ENCODE assay signal across 26 mouse cellular contexts in the genomic region with DNA sequence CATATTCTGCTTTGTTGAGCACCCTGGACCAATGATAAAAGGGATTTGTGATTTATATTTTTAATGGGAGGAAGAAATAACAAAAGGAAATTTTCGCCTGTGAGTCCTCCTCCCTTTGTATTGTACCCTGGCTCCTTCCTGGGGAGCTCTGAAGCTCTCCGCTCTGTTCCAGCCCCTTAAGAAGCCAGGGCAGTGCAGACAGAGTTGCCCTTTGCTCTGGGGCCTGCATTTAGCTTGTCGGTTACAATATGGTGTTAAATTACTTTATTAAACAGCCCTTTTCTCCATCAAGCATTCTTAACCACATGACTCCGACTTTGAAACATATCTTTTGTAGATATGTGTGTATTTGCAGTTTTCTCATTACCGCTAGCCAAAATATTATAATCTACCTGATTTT.
DNase-seq lines count a peak whose midpoint lies in the region; ATAC-seq lines count a peak whose summit lies in the region.
"Had no signal": no experiment of that assay in that cellular context is flagged by ENCODE, and none has a peak within 500 bp of the region (broad histone marks: within the 10 kb centered on the region; RNA-seq: fewer than 3 reads in every experiment).

No protein-coding gene starts in this region.

- no peak overlapping the region for H3K4me3 ChIP-seq in hindbrain, embryonic 11.5 days (ENCODE audit: low read depth, low read length)
- H3K4me3 ChIP-seq in hindbrain, embryonic 14.5 days (replicated peaks; ENCODE audit: low read length) = no peak overlapping the region
- H3K4me3 ChIP-seq in midbrain, embryonic 10.5 days = no peak overlapping the region
- H3K4me3 ChIP-seq in midbrain, embryonic 16.5 days (ENCODE audit: low read depth, low read length) = no peak overlapping the region
- H3K4me3 ChIP-seq in embryonic facial prominence, embryonic 14.5 days (ENCODE audit: low read depth, low read length) = no peak overlapping the region
- no peak overlapping the region for H3K4me3 ChIP-seq in limb, embryonic 12.5 days (replicated peaks)
- H3K4me3 ChIP-seq: embryonic facial prominence, embryonic 12.5 days; forebrain, embryonic 13.5 days; heart, adult 2 months; heart, embryonic 13.5 days; hindbrain, embryonic 15.5 days; limb, embryonic 13.5 days; liver, embryonic 12.5 days; midbrain, embryonic 12.5 days; neural tube, embryonic 12.5 days had no signal

- WGBS in hindbrain, embryonic 11.5 days = 26% methylated on average over 5 of the region's 5 CpGs
- WGBS in hindbrain, embryonic 14.5 days = 33% methylated on average over 5 of the region's 5 CpGs
- 25% methylated on average over 5 of the region's 5 CpGs for WGBS in midbrain, embryonic 10.5 days
- WGBS in midbrain, embryonic 16.5 days = 34% methylated on average over 5 of the region's 5 CpGs
- WGBS in embryonic facial prominence, embryonic 14.5 days = 47% methylated on average over 5 of the region's 5 CpGs
- WGBS in limb, embryonic 12.5 days = 34% methylated on average over 5 of the region's 5 CpGs

- no peak for DNase-seq in hindbrain, embryonic 11.5 days (ENCODE audit: low spot score)
- DNase-seq in hindbrain, embryonic 14.5 days (ENCODE audit: low spot score) = no peak
- DNase-seq in midbrain, embryonic 10.5 days (ENCODE audit: low spot score) = no peak
- peak; percentile 4 for DNase-seq in embryonic facial prominence, embryonic 14.5 days (ENCODE audit: low spot score)
- no peak for DNase-seq in c-Kit-positive CD71-positive TER-119-positive erythroid progenitor cells, embryonic 14.5 days (ENCODE audit: low spot score)
- DNase-seq in retina, embryonic 14.5 days (ENCODE audit: low spot score) = no peak
- DNase-seq: adrenal gland, postnatal 36 days; cerebellum, adult 18-20 months; cerebellum, postnatal 14 days; gastrocnemius, postnatal 36 days; heart, adult 2 months; heart, postnatal 14 days; lung, adult 18-20 months; lung, postnatal 10 days; right cerebral cortex, postnatal 4 days; thymus, postnatal 14 days had no signal

- peaks cover 4% of the 10 kb centered on the region for H3K4me1 ChIP-seq in hindbrain, embryonic 11.5 days (replicated peaks; ENCODE audit: control insufficient read depth, insufficient read depth, low read length)
- 0 out of 2 replicates have a peak, but pooled peaks cover 3% of the 10 kb centered on the region for H3K4me1 ChIP-seq in hindbrain, embryonic 14.5 days (replicated peaks; ENCODE audit: control insufficient read depth, insufficient read depth, low read length)
- H3K4me1 ChIP-seq in midbrain, embryonic 10.5 days = peaks cover 35% of the 10 kb centered on the region
- H3K4me1 ChIP-seq in midbrain, embryonic 16.5 days (ENCODE audit: control insufficient read depth, insufficient read depth, low read length) = peaks cover 5% of the 10 kb centered on the region
- H3K4me1 ChIP-seq in embryonic facial prominence, embryonic 14.5 days (ENCODE audit: control insufficient read depth, insufficient read depth, low read length) = peaks cover 9% of the 10 kb centered on the region
- peaks cover 22% of the 10 kb centered on the region for H3K4me1 ChIP-seq in limb, embryonic 12.5 days (replicated peaks)
- H3K4me1 ChIP-seq: liver, embryonic 12.5 days had no signal

- H3K9me3 ChIP-seq in hindbrain, embryonic 11.5 days (ENCODE audit: control insufficient read depth, low read length) = no peaks in the 10 kb centered on the region
- H3K9me3 ChIP-seq in hindbrain, embryonic 14.5 days (ENCODE audit: control insufficient read depth, low read length) = no peaks in the 10 kb centered on the region
- H3K9me3 ChIP-seq in midbrain, embryonic 10.5 days (replicated peaks) = no peaks in the 10 kb centered on the region
- no peaks in the 10 kb centered on the region for H3K9me3 ChIP-seq in midbrain, embryonic 16.5 days (replicated peaks; ENCODE audit: control insufficient read depth, low read length, poor library complexity, severe bottlenecking)
- no peaks in the 10 kb centered on the region for H3K9me3 ChIP-seq in embryonic facial prominence, embryonic 14.5 days (ENCODE audit: control insufficient read depth, low read length)
- no peaks in the 10 kb centered on the region for H3K9me3 ChIP-seq in limb, embryonic 12.5 days
- H3K9me3 ChIP-seq: embryonic facial prominence, embryonic 12.5 days; forebrain, embryonic 13.5 days; heart, embryonic 13.5 days; hindbrain, embryonic 15.5 days; limb, embryonic 13.5 days; liver, embryonic 12.5 days; midbrain, embryonic 12.5 days; neural tube, embryonic 12.5 days had no signal

- H3K27me3 ChIP-seq in hindbrain, embryonic 11.5 days (ENCODE audit: control insufficient read depth, insufficient read depth, low read length) = no peaks in the 10 kb centered on the region
- H3K27me3 ChIP-seq in hindbrain, embryonic 14.5 days (ENCODE audit: control insufficient read depth, insufficient read depth, low read length) = no peaks in the 10 kb centered on the region
- no peaks in the 10 kb centered on the region for H3K27me3 ChIP-seq in midbrain, embryonic 10.5 days (ENCODE audit: low read depth, poor library complexity, severe bottlenecking)
- no peaks in the 10 kb centered on the region for H3K27me3 ChIP-seq in midbrain, embryonic 16.5 days (ENCODE audit: control insufficient read depth, insufficient read depth, low read depth, low read length)
- no peaks in the 10 kb centered on the region for H3K27me3 ChIP-seq in embryonic facial prominence, embryonic 14.5 days (replicated peaks; ENCODE audit: control insufficient read depth, insufficient read depth, low read length)
- H3K27me3 ChIP-seq in limb, embryonic 12.5 days = no peaks in the 10 kb centered on the region
- H3K27me3 ChIP-seq: embryonic facial prominence, embryonic 12.5 days; forebrain, embryonic 13.5 days; heart, embryonic 13.5 days; hindbrain, embryonic 15.5 days; limb, embryonic 13.5 days; liver, embryonic 12.5 days; midbrain, embryonic 12.5 days; neural tube, embryonic 12.5 days had no signal

- no peaks in the 10 kb centered on the region for H3K36me3 ChIP-seq in hindbrain, embryonic 11.5 days (ENCODE audit: control insufficient read depth, insufficient read depth, low read length)
- H3K36me3 ChIP-seq in hindbrain, embryonic 14.5 days (replicated peaks; ENCODE audit: control insufficient read depth, insufficient read depth) = no peaks in the 10 kb centered on the region
- H3K36me3 ChIP-seq in midbrain, embryonic 10.5 days = no peaks in the 10 kb centered on the region
- no peaks in the 10 kb centered on the region for H3K36me3 ChIP-seq in midbrain, embryonic 16.5 days (ENCODE audit: control insufficient read depth, insufficient read depth, low read length)
- no peaks in the 10 kb centered on the region for H3K36me3 ChIP-seq in embryonic facial prominence, embryonic 14.5 days (ENCODE audit: control insufficient read depth, insufficient read depth, low read length)
- no peaks in the 10 kb centered on the region for H3K36me3 ChIP-seq in limb, embryonic 12.5 days
- H3K36me3 ChIP-seq: embryonic facial prominence, embryonic 12.5 days; heart, embryonic 13.5 days; hindbrain, embryonic 15.5 days; limb, embryonic 13.5 days; liver, embryonic 12.5 days; midbrain, embryonic 12.5 days; neural tube, embryonic 12.5 days had no signal

- ATAC-seq in hindbrain, embryonic 11.5 days (ENCODE audit: low FRiP score) = no peak
- no peak for ATAC-seq in hindbrain, embryonic 14.5 days (ENCODE audit: low FRiP score)
- ATAC-seq in midbrain, embryonic 16.5 days = no peak
- no peak for ATAC-seq in embryonic facial prominence, embryonic 14.5 days (ENCODE audit: low read depth)
- ATAC-seq in limb, embryonic 12.5 days (ENCODE audit: insufficient number of reproducible peaks, insufficient read depth, low FRiP score, low TSS enrichment, low read depth) = no peak
- ATAC-seq: forebrain, embryonic 13.5 days; liver, embryonic 12.5 days had no signal

- H3K9ac ChIP-seq in hindbrain, embryonic 11.5 days (ENCODE audit: low read depth, low read length) = no peak overlapping the region
- no peak overlapping the region for H3K9ac ChIP-seq in hindbrain, embryonic 14.5 days
- no peak overlapping the region for H3K9ac ChIP-seq in midbrain, embryonic 16.5 days (ENCODE audit: low read depth, low read length)
- no peak overlapping the region for H3K9ac ChIP-seq in embryonic facial prominence, embryonic 14.5 days (ENCODE audit: low read depth, low read length)
- no peak overlapping the region for H3K9ac ChIP-seq in limb, embryonic 12.5 days (replicated peaks)
- H3K9ac ChIP-seq: embryonic facial prominence, embryonic 12.5 days; forebrain, embryonic 13.5 days; heart, embryonic 13.5 days; hindbrain, embryonic 15.5 days; limb, embryonic 13.5 days; liver, embryonic 12.5 days; midbrain, embryonic 12.5 days; neural tube, embryonic 12.5 days had no signal

- H3K4me2 ChIP-seq in hindbrain, embryonic 11.5 days (replicated peaks; ENCODE audit: low read depth, low read length) = no peak overlapping the region
- H3K4me2 ChIP-seq in hindbrain, embryonic 14.5 days (replicated peaks) = no peak overlapping the region
- no peak overlapping the region for H3K4me2 ChIP-seq in midbrain, embryonic 16.5 days (ENCODE audit: low read length)
- H3K4me2 ChIP-seq in embryonic facial prominence, embryonic 14.5 days (ENCODE audit: low read depth, low read length) = no peak overlapping the region
- H3K4me2 ChIP-seq in limb, embryonic 12.5 days = no peak overlapping the region
- H3K4me2 ChIP-seq: embryonic facial prominence, embryonic 12.5 days; forebrain, embryonic 13.5 days; heart, embryonic 13.5 days; hindbrain, embryonic 15.5 days; limb, embryonic 13.5 days; liver, embryonic 12.5 days; midbrain, embryonic 12.5 days; neural tube, embryonic 12.5 days had no signal

- H3K27ac ChIP-seq in hindbrain, embryonic 11.5 days (ENCODE audit: low read depth, low read length) = 0 out of 2 replicates have a peak overlapping the region, but pooled peaks have one; percentile 4
- H3K27ac ChIP-seq in hindbrain, embryonic 14.5 days = no peak overlapping the region
- H3K27ac ChIP-seq in midbrain, embryonic 10.5 days (replicated peaks) = 0 out of 2 replicates have a peak overlapping the region, but pooled peaks have one; percentile 13
- no peak overlapping the region for H3K27ac ChIP-seq in midbrain, embryonic 16.5 days (ENCODE audit: low read length)
- H3K27ac ChIP-seq in embryonic facial prominence, embryonic 14.5 days (replicated peaks; ENCODE audit: low read depth, low read length) = no peak overlapping the region
- peak overlapping the region; percentile 56; the same call in 1 of the 2 replicates for H3K27ac ChIP-seq in limb, embryonic 12.5 days
- H3K27ac ChIP-seq: embryonic facial prominence, embryonic 12.5 days; forebrain, embryonic 13.5 days; heart, adult 2 months; heart, embryonic 13.5 days; hindbrain, embryonic 15.5 days; limb, embryonic 13.5 days; liver, embryonic 12.5 days; midbrain, embryonic 12.5 days; neural tube, embryonic 12.5 days had no signal

Comparison
In these comparisons a context has a peak if more than half of its experiments do, and no peak if none do; other contexts are left out.
1. H3K27ac ChIP-seq: peak in hindbrain, embryonic 11.5 days (single experiment), midbrain, embryonic 10.5 days (single experiment) and limb, embryonic 12.5 days (single experiment); none in hindbrain, embryonic 14.5 days (single experiment), midbrain, embryonic 16.5 days (single experiment) and embryonic facial prominence, embryonic 14.5 days (single experiment).